8 mouse cellular contexts compared by ENCODE assay signal in genomic region chr7:67461333-67462255, GRCm38 (mm10).
DNase-seq lines count a peak whose midpoint lies in the region; ATAC-seq and TF ChIP-seq lines count a peak whose summit lies in the region.

No protein-coding gene starts in this region.

- no peak for TF ChIP-seq POLR2A in cortical plate, adult 2 months (IDR thresholded peaks at IDR 0.05; ENCODE audit: extremely low read depth, insufficient read depth, low read length)

- peaks cover 6% of the 10 kb centered on the region for H3K4me1 ChIP-seq in cortical plate, adult 2 months (ENCODE audit: control insufficient read depth, insufficient read depth, low read length)
- H3K4me1 ChIP-seq in hindbrain, embryonic 14.5 days (replicated peaks; ENCODE audit: control insufficient read depth, insufficient read depth, low read length): peaks cover 11% of the 10 kb centered on the region

- no peak overlapping the region for H3K4me3 ChIP-seq in cortical plate, adult 2 months (ENCODE audit: insufficient read depth, low read length)
- H3K4me3 ChIP-seq in hindbrain, embryonic 14.5 days (replicated peaks; ENCODE audit: low read length): no peak overlapping the region

- no peak overlapping the region for H3K4me2 ChIP-seq in hindbrain, embryonic 14.5 days (replicated peaks)

- no peak overlapping the region for H3K9ac ChIP-seq in hindbrain, embryonic 14.5 days

- no peaks in the 10 kb centered on the region for H3K36me3 ChIP-seq in hindbrain, embryonic 14.5 days (replicated peaks; ENCODE audit: control insufficient read depth, insufficient read depth)

- 84% methylated on average over 11 of the region's 11 CpGs for WGBS in hindbrain, embryonic 14.5 days

- intact Hi-C loops in heart, postnatal 10 days (cut with DNase I): loop anchor here (1.0 to 5.0 kb wide), 3 partner anchors 39 to 219 kb away; partner anchors contain the start of gene Mef2a
- intact Hi-C loops in left cerebral cortex, postnatal 4 days (cut with DNase I): no loop called here

- no peaks in the 10 kb centered on the region for H3K9me3 ChIP-seq in hindbrain, embryonic 14.5 days (ENCODE audit: control insufficient read depth, low read length)

- 0 out of 2 replicates have a peak overlapping the region, but pooled peaks have one; percentile 27 for H3K27ac ChIP-seq in cortical plate, adult 2 months (ENCODE audit: insufficient read depth, low read length)
- no peak overlapping the region for H3K27ac ChIP-seq in hindbrain, embryonic 14.5 days

- no peak for ATAC-seq in hindbrain, embryonic 14.5 days (ENCODE audit: low FRiP score)

- no peak for TF ChIP-seq CTCF in cortical plate, adult 2 months (IDR thresholded peaks at IDR 0.05; ENCODE audit: extremely low read depth, insufficient read depth, low read length)

- peak; percentile 74 for DNase-seq in ovary, postnatal 36 days (ENCODE audit: low spot score)
- no peak for DNase-seq in ovary, postnatal 10 days (ENCODE audit: low spot score)
- DNase-seq in heart, postnatal 10 days: peak; percentile 91 to 92
- DNase-seq in left cerebral cortex, postnatal 4 days: peak; percentile 48
- DNase-seq in monocyte, adult 2 months (ENCODE audit: low read depth in 1 of 2, low spot score in 2 of 2): peak; percentile 86 to 93
- DNase-seq in thymus, postnatal 25 days: peak; percentile 59
- no peak for DNase-seq in hindbrain, embryonic 14.5 days (ENCODE audit: low spot score)

- H3K27me3 ChIP-seq in hindbrain, embryonic 14.5 days (ENCODE audit: control insufficient read depth, insufficient read depth, low read length): no peaks in the 10 kb centered on the region

Comparison
In these comparisons a context has a peak if more than half of its experiments do, and no peak if none do; other contexts are left out.
1. DNase-seq: peak in ovary, postnatal 36 days (single experiment), heart, postnatal 10 days (2 of 2), left cerebral cortex, postnatal 4 days (single experiment), monocyte, adult 2 months (2 of 2) and thymus, postnatal 25 days (single experiment); none in ovary, postnatal 10 days (single experiment) and hindbrain, embryonic 14.5 days (single experiment).